Mouse (Mus musculus) CH12.LX (cell line): ENCODE results near the gene Tmem165. TPM values are rescaled to one million over a fixed set of nuclear protein-coding genes. Genes with fewer than 3 reads are reported as not detected.

Experiments used
- DNase-seq: peaks from one replicate; pipeline ENCODE4 v3.0.0-alpha.2; 2013; ENCODE audit errors: extremely low read depth
- H3K27ac ChIP-seq: 2 replicates; pipeline ENCODE4 v1.5.1; 2012; ENCODE audit warnings: low read depth, mild to moderate bottlenecking, control low read depth, moderate library complexity; ENCODE audit not compliant: insufficient read depth
- H3K27me3 ChIP-seq: replicated peaks from 2 replicates; pipeline ENCODE3; 2012; ENCODE audit warnings: inconsistent platforms
- H3K36me3 ChIP-seq, 2 experiments: replicated peaks in 1 of 2; 2 replicates each; pipeline versions ENCODE3 to v1.6.1; 2012; ENCODE audit warnings: inconsistent platforms in 1 of 2, low read length in 1 of 2, mild to moderate bottlenecking in 1 of 2, mixed read lengths in 1 of 2, moderate library complexity in 1 of 2; ENCODE audit not compliant: control insufficient read depth in 1 of 2, insufficient read depth in 1 of 2
- H3K4me1 ChIP-seq, 2 experiments: 2 replicates each; pipeline ENCODE4 v1.6.1; 2012; ENCODE audit warnings: inconsistent platforms in 1 of 2, moderate library complexity in 1 of 2; ENCODE audit not compliant: insufficient read depth in 2 of 2, control insufficient read depth in 1 of 2
- H3K4me2 ChIP-seq: 2 replicates; pipeline ENCODE4 v1.6.1; 2012; ENCODE audit warnings: low read depth, mild to moderate bottlenecking, control low read depth; ENCODE audit not compliant: poor library complexity, insufficient read depth, severe bottlenecking
- H3K4me3 ChIP-seq, 3 experiments: fragments of 150-350 bp in 1 of 3; sonication (generic) in 1 of 3; replicated peaks in 1 of 3; 2 replicates each; pipeline versions ENCODE3 to v1.5.1; 2011 to 2012; ENCODE audit warnings: low read depth in 2 of 3, low read length in 2 of 3, mild to moderate bottlenecking in 2 of 3, moderate library complexity in 2 of 3, control low read depth in 1 of 3, improper control_type of control experiment in 1 of 3, inconsistent platforms in 1 of 3, mixed read lengths in 1 of 3; ENCODE audit not compliant: poor library complexity in 1 of 3
- H3K79me2 ChIP-seq: replicated peaks from 2 replicates; pipeline ENCODE4 v1.6.1; 2012; ENCODE audit warnings: mild to moderate bottlenecking, moderate library complexity; ENCODE audit not compliant: control insufficient read depth, poor library complexity, insufficient read depth, severe bottlenecking; ENCODE audit errors: extremely low read depth
- H3K9ac ChIP-seq: 2 replicates; pipeline ENCODE4 v1.6.1; 2012; ENCODE audit warnings: low read depth, mild to moderate bottlenecking, control low read depth, moderate library complexity; ENCODE audit not compliant: insufficient read depth
- H3K9me3 ChIP-seq: replicated peaks from 2 replicates; pipeline ENCODE3; 2012; ENCODE audit warnings: low read length, inconsistent platforms, mixed read lengths
- BHLHE40 ChIP-seq: IDR thresholded peaks from 2 replicates; pipeline ENCODE4 v1.6.1; 2011; ENCODE audit warnings: mild to moderate bottlenecking, low read depth, low read length, improper control_type of control experiment
- CHD1 ChIP-seq: IDR thresholded peaks from 2 replicates; pipeline ENCODE4 v1.6.1; 2012; ENCODE audit warnings: low read depth, low read length, improper control_type of control experiment, inconsistent platforms
- EP300 ChIP-seq: IDR thresholded peaks from 2 replicates; pipeline ENCODE4 v1.6.1; 2011; ENCODE audit warnings: low read length, improper control_type of control experiment
- HCFC1 ChIP-seq: IDR thresholded peaks from 2 replicates; pipeline ENCODE4 v1.6.1; 2012; ENCODE audit warnings: low read depth, mild to moderate bottlenecking, inconsistent platforms, low read length, improper control_type of control experiment
- IRF4 ChIP-seq: IDR thresholded peaks from 2 replicates; pipeline ENCODE4 v1.6.1; 2014; ENCODE audit warnings: low read depth, mild to moderate bottlenecking, inconsistent platforms, low read length, improper control_type of control experiment
- MAX ChIP-seq: IDR thresholded peaks from 2 replicates; pipeline ENCODE4 v1.6.1; 2011; ENCODE audit warnings: low read length, improper control_type of control experiment
- MAZ ChIP-seq: IDR thresholded peaks from 2 replicates; pipeline ENCODE4 v1.6.1; 2012; ENCODE audit warnings: low read depth, mild to moderate bottlenecking, inconsistent platforms, low read length, improper control_type of control experiment, moderate library complexity
- NELFE ChIP-seq: IDR thresholded peaks from 2 replicates; pipeline ENCODE4 v1.6.1; 2011; ENCODE audit warnings: low read depth, low read length, improper control_type of control experiment
- POLR2A ChIP-seq: IDR thresholded peaks from 2 replicates; pipeline ENCODE4 v1.6.1; 2011; ENCODE audit warnings: low read depth, mild to moderate bottlenecking, improper control_type of control experiment, low read length
- RAD21 ChIP-seq: IDR thresholded peaks from 2 replicates; pipeline ENCODE4 v1.6.1; 2011; ENCODE audit warnings: low read depth, mild to moderate bottlenecking, low read length, improper control_type of control experiment, moderate library complexity
- SIN3A ChIP-seq: IDR thresholded peaks from 2 replicates; pipeline ENCODE4 v1.6.1; 2012; ENCODE audit warnings: low read length, improper control_type of control experiment, inconsistent platforms
- SMC3 ChIP-seq: IDR thresholded peaks from 2 replicates; pipeline ENCODE4 v1.6.1; 2011; ENCODE audit warnings: low read depth, low read length, improper control_type of control experiment
- TCF12 ChIP-seq: IDR thresholded peaks from 2 replicates; pipeline ENCODE4 v1.6.1; 2014; ENCODE audit warnings: low read depth, mild to moderate bottlenecking, inconsistent platforms, low read length, improper control_type of control experiment
- UBTF ChIP-seq: IDR thresholded peaks from 2 replicates; pipeline ENCODE4 v1.6.1; 2012; ENCODE audit warnings: low read depth, mild to moderate bottlenecking, inconsistent platforms, low read length, improper control_type of control experiment, moderate library complexity
- USF1 ChIP-seq: IDR thresholded peaks from 2 replicates; pipeline ENCODE4 v1.6.1; 2014; ENCODE audit warnings: low read depth, mild to moderate bottlenecking, inconsistent platforms, low read length, improper control_type of control experiment
- USF2 ChIP-seq: conservative IDR thresholded peaks from 2 replicates; pipeline ENCODE4 v1.6.1; 2011; ENCODE audit warnings: low read depth, low read length, improper control_type of control experiment
- ZC3H11A ChIP-seq: IDR thresholded peaks from 2 replicates; pipeline ENCODE4 v1.6.1; 2012; ENCODE audit warnings: low read depth, mild to moderate bottlenecking, inconsistent platforms, low read length, improper control_type of control experiment
- ZKSCAN1 ChIP-seq: IDR thresholded peaks from 2 replicates; pipeline ENCODE4 v1.6.1; 2012; ENCODE audit warnings: low read depth, inconsistent platforms, low read length, improper control_type of control experiment, borderline replicate concordance
- dilution Hi-C: fragments of 300-500 bp; cut with MboI; formaldehyde crosslinking; loops from 2 replicates; pipeline ENCODE4 v1.14.3; 2020; ENCODE audit warnings: low sequenced_read_pairs; ENCODE audit not compliant: extremely low pct_unique_long_range_greater_than_20kb, extremely low pct_ligation_motif_present
- in situ Hi-C: fragments of 300-500 bp; cut with MboI; formaldehyde crosslinking; loops from 3 replicates; pipeline ENCODE4 v1.14.3; 2019; ENCODE audit warnings: low sequenced_read_pairs, low pct_ligation_motif_present, low pct_unique_long_range_greater_than_20kb, mixed read lengths
- polyA plus RNA-seq: library from polyadenylated mRNA; unstranded; fragments of >175 nt; gene quantifications from 2 replicates; pipeline ENCODE4 v1.2.1, GENCODE M21; 2012; ENCODE audit warnings: low read depth; ENCODE audit not compliant: insufficient read length
- total RNA-seq, 2 experiments: library from RNA; depleted of rRNA; stranded (reverse); fragments of 300-350 nt in 1 of 2; fragments of >200 nt in 1 of 2; gene quantifications; 2 replicates each; pipeline ENCODE4 v1.2.3; 2012 to 2014

Tmem165 gene
- total and polyA plus RNA-seq, 3 experiments: 64.2 to 144 (median 96.2) TPM

GRCm38 (mm10) chr5:76152956-76153355 is 30.7 kb upstream of the Tmem165 start:
- in situ Hi-C loops: no loop called here
- dilution Hi-C loops: no loop called here
- no peak for DNase-seq
- TF ChIP-seq SIN3A (no peak), TCF12 (no peak), UBTF (no peak), USF1 (no peak), SMC3 (no peak), HCFC1 (no peak), MAX (no peak), BHLHE40 (no peak), ZC3H11A (no peak), EP300 (no peak), MAZ (no peak), CHD1 (no peak)
- H3K9me3 ChIP-seq: peaks cover 2% of the 10 kb centered on the region
- H3K79me2 ChIP-seq: no peaks in the 10 kb centered on the region
- H3K4me1 ChIP-seq: peaks cover 0 to 12% of the 10 kb centered on the region in 2 experiments; a peak in 2 of 4 replicates
- peaks cover 10 to 66% of the 10 kb centered on the region in 2 experiments for H3K36me3 ChIP-seq
- no peaks in the 10 kb centered on the region for H3K27me3 ChIP-seq
- no peak overlapping the region for H3K4me2 ChIP-seq
- H3K4me3 ChIP-seq: no peak overlapping the region
- no peak overlapping the region for H3K9ac ChIP-seq
- no peak overlapping the region for H3K27ac ChIP-seq

GRCm38 (mm10) chr5:76153430-76153829 is 30.2 kb upstream of the Tmem165 start:
- H3K9me3 ChIP-seq: peaks cover 2% of the 10 kb centered on the region
- H3K36me3 ChIP-seq: peaks cover 10 to 63% of the 10 kb centered on the region in 2 experiments
- H3K9ac ChIP-seq: no peak overlapping the region
- no peaks in the 10 kb centered on the region for H3K79me2 ChIP-seq
- DNase-seq: no peak
- peaks cover 0 to 14% of the 10 kb centered on the region in 2 experiments; a peak in 2 of 4 replicates for H3K4me1 ChIP-seq
- no peaks in the 10 kb centered on the region for H3K27me3 ChIP-seq
- H3K4me2 ChIP-seq: no peak overlapping the region
- no peak overlapping the region for H3K27ac ChIP-seq
- in situ Hi-C loops: no loop called here
- no peak for TF ChIP-seq BHLHE40
- TF ChIP-seq ZKSCAN1: no peak
- TF ChIP-seq RAD21: no peak
- TF ChIP-seq NELFE: no peak
- TF ChIP-seq POLR2A: no peak
- no peak for TF ChIP-seq USF2
- no peak for TF ChIP-seq TCF12
- TF ChIP-seq IRF4: no peak
- TF ChIP-seq, all 38 proteins: peak for 0
- dilution Hi-C loops: no loop called here
- no peak overlapping the region for H3K4me3 ChIP-seq
